Mouse (Mus musculus) neural tube, embryonic 14.5 days (tissue): ENCODE results near the gene Gna11. TPM values are rescaled to one million over a fixed set of nuclear protein-coding genes. Genes with fewer than 3 reads are reported as not detected.
A peak's percentile ranks its signal among the peaks of the same experiment; 100 is the strongest.

Source experiments
- ATAC-seq: fragments of 200-750 bp; cut with Nextera tagmentation; 2 replicates; pipeline ENCODE4 v1.8.0; 2017; ENCODE audit warnings: low read depth, mild to moderate bottlenecking, moderate TSS enrichment, moderate library complexity
- H3K27ac ChIP-seq: fragments of 300-500 bp; sonication (generic); 2 replicates; pipeline ENCODE4 v1.5.1; 2014; ENCODE audit warnings: low read depth, mild to moderate bottlenecking, control low read depth, low read length, moderate library complexity, mixed read lengths
- H3K27me3 ChIP-seq: fragments of 300-500 bp; sonication (generic); 2 replicates; pipeline ENCODE4 v1.6.1; 2014; ENCODE audit warnings: low read length; ENCODE audit not compliant: control insufficient read depth, insufficient read depth
- H3K36me3 ChIP-seq: fragments of 300-500 bp; sonication (generic); 2 replicates; pipeline ENCODE4 v1.6.1; 2014; ENCODE audit warnings: low read length, mixed read lengths; ENCODE audit not compliant: control insufficient read depth, insufficient read depth
- H3K4me1 ChIP-seq: fragments of 300-500 bp; sonication (generic); 2 replicates; pipeline ENCODE4 v1.6.1; 2014; ENCODE audit warnings: low read length; ENCODE audit not compliant: control insufficient read depth, insufficient read depth
- H3K4me2 ChIP-seq: fragments of 300-500 bp; sonication (generic); 2 replicates; pipeline ENCODE4 v1.6.1; 2014; ENCODE audit warnings: mild to moderate bottlenecking, low read depth, low read length, control low read depth
- H3K4me3 ChIP-seq: fragments of 300-500 bp; sonication (generic); 2 replicates; pipeline ENCODE4 v1.5.1; 2014; ENCODE audit warnings: low read depth, low read length, control low read depth, mixed read lengths
- H3K9ac ChIP-seq: fragments of 300-500 bp; sonication (generic); replicated peaks from 2 replicates; pipeline ENCODE4 v1.6.1; 2014; ENCODE audit warnings: low read depth, mild to moderate bottlenecking, control low read depth, low read length, mixed read lengths
- H3K9me3 ChIP-seq: fragments of 300-500 bp; sonication (generic); 2 replicates; pipeline ENCODE4 v1.6.1; 2016; ENCODE audit warnings: low read length; ENCODE audit not compliant: control insufficient read depth
- WGBS: fragments of 180-500 bp; shearing (Covaris S2); extraction: QIAGEN DNeasy Blood & Tissue Kit; methylation state at CpG from one replicate; pipeline ENCODE4 v1.1.7; 2014; 5-methylcytosine and 5-hydroxymethylcytosine counted together
- polyA plus RNA-seq: library from polyadenylated mRNA; unstranded; fragments of >200 nt; fragmentation: Nextera tagmentation; extraction: Ambion mirVana; gene quantifications from 2 replicates; pipeline ENCODE4 v1.2.1, GENCODE M21; 2014

The Gna11 gene
- polyA plus RNA-seq, 1 experiment from 2014 or later, result 89.8 TPM

GRCm38 (mm10) chr10:81488081-81488480 is 56.9 kb downstream of the Gna11 start:
- Histone ChIP-seq H3K4me2 (no peak overlapping the region), H3K4me3 (no peak overlapping the region), H3K36me3 (peaks cover 55% of the 10 kb centered on the region), H3K27ac (no peak overlapping the region), H3K4me1 (no peaks in the 10 kb centered on the region), H3K9me3 (no peaks in the 10 kb centered on the region), H3K9ac (no peak overlapping the region), H3K27me3 (no peaks in the 10 kb centered on the region)
- no peak for ATAC-seq
- 91% methylated on average over 11 of the region's 11 CpGs for WGBS

GRCm38 (mm10) chr10:81486496-81486895 is 58.5 kb downstream of the Gna11 start:
- H3K27me3 ChIP-seq, result peaks cover 2% of the 10 kb centered on the region; the same call in 1 of the 2 replicates
- H3K4me1 ChIP-seq, result no peaks in the 10 kb centered on the region
- no peak for ATAC-seq
- peaks cover 41% of the 10 kb centered on the region for H3K36me3 ChIP-seq
- H3K4me3 ChIP-seq, result no peak overlapping the region
- 86% methylated on average over 10 of the region's 10 CpGs for WGBS
- no peak overlapping the region for H3K9ac ChIP-seq
- H3K4me2 ChIP-seq, result no peak overlapping the region
- no peak overlapping the region for H3K27ac ChIP-seq
- H3K9me3 ChIP-seq, result no peaks in the 10 kb centered on the region

GRCm38 (mm10) chr10:81485479-81486018 is 59.4 kb downstream of the Gna11 start:
- Histone ChIP-seq H3K27ac (no peak overlapping the region), H3K9me3 (no peaks in the 10 kb centered on the region), H3K4me3 (no peak overlapping the region), H3K4me2 (no peak overlapping the region), H3K9ac (no peak overlapping the region), H3K4me1 (peaks cover 6% of the 10 kb centered on the region), H3K27me3 (peaks cover 3% of the 10 kb centered on the region; the same call in 1 of the 2 replicates), H3K36me3 (peaks cover 39% of the 10 kb centered on the region)
- 72% methylated on average over 7 of the region's 7 CpGs for WGBS
- ATAC-seq, result no peak

- ATAC-seq, result no peak
- peaks cover 11% of the 10 kb centered on the region for H3K4me1 ChIP-seq
- H3K36me3 ChIP-seq, result peaks cover 34% of the 10 kb centered on the region
- H3K27ac ChIP-seq, result no peak overlapping the region
- WGBS, result 12% methylated on average over 2 of the region's 2 CpGs
- H3K4me3 ChIP-seq, result no peak overlapping the region
- H3K4me2 ChIP-seq, result no peak overlapping the region
- peaks cover 3% of the 10 kb centered on the region; the same call in 1 of the 2 replicates for H3K27me3 ChIP-seq
- H3K9ac ChIP-seq, result no peak overlapping the region; the same call in 1 of the 2 replicates
- H3K9me3 ChIP-seq, result no peaks in the 10 kb centered on the region
These were observed 59.9 kb downstream of the Gna11 start for GRCm38 (mm10) chr10:81485060-81485449.

GRCm38 (mm10) chr10:81484441-81485059 is 60.4 kb downstream of the Gna11 start:
- 43% methylated on average over 6 of the region's 6 CpGs for WGBS
- no peak overlapping the region for H3K4me3 ChIP-seq
- no peak overlapping the region for H3K4me2 ChIP-seq
- no peak overlapping the region; the same call in 1 of the 2 replicates for H3K27ac ChIP-seq
- H3K36me3 ChIP-seq, result peaks cover 29% of the 10 kb centered on the region
- H3K4me1 ChIP-seq, result peaks cover 14% of the 10 kb centered on the region
- H3K27me3 ChIP-seq, result peaks cover 3% of the 10 kb centered on the region; the same call in 1 of the 2 replicates
- no peak overlapping the region; the same call in 1 of the 2 replicates for H3K9ac ChIP-seq
- no peak for ATAC-seq
- no peaks in the 10 kb centered on the region for H3K9me3 ChIP-seq

GRCm38 (mm10) chr10:81483983-81484382 is 61.0 kb downstream of the Gna11 start:
- WGBS, result 19% methylated on average over 9 of the region's 9 CpGs
- H3K27me3 ChIP-seq, result peaks cover 3% of the 10 kb centered on the region; the same call in 1 of the 2 replicates
- no peak overlapping the region for H3K4me2 ChIP-seq
- no peak overlapping the region for H3K4me3 ChIP-seq
- H3K9ac ChIP-seq, result no peak overlapping the region
- H3K4me1 ChIP-seq, result peaks cover 14% of the 10 kb centered on the region
- H3K9me3 ChIP-seq, result no peaks in the 10 kb centered on the region
- peak; percentile 14; the same call in 1 of the 2 replicates for ATAC-seq
- H3K27ac ChIP-seq, result no peak overlapping the region
- H3K36me3 ChIP-seq, result peaks cover 24% of the 10 kb centered on the region

GRCm38 (mm10) chr10:81482533-81482889 is 62.5 kb downstream of the Gna11 start, which contains the start of gene Celf5:
TSS of gene Celf5 (minus strand) at chr10:81482709.
- H3K9me3 ChIP-seq, result no peaks in the 10 kb centered on the region
- WGBS, result under 1% methylated on average over 35 of the region's 36 CpGs

GRCm38 (mm10) chr10:81481605-81482532 is 63.1 kb downstream of the Gna11 start:
- WGBS, result 2% methylated on average over 31 of the region's 35 CpGs
- Histone ChIP-seq H3K27ac (peak overlapping the region; percentile 81), H3K4me2 (peak overlapping the region; percentile 71), H3K27me3 (peaks cover 3% of the 10 kb centered on the region; the same call in 1 of the 2 replicates), H3K36me3 (peaks cover 5% of the 10 kb centered on the region), H3K4me1 (peaks cover 16% of the 10 kb centered on the region), H3K9ac (peak overlapping the region; percentile 83), H3K4me3 (peak overlapping the region; percentile 64), H3K9me3 (no peaks in the 10 kb centered on the region)
- ATAC-seq, result peak; percentile 38

More at GRCm38 (mm10) chr10:81482533-81482889, 62.5 kb downstream of the Gna11 start, which contains the start of gene Celf5:
- peaks cover 15% of the 10 kb centered on the region for H3K4me1 ChIP-seq
- H3K4me2 ChIP-seq, result peak within 1 kb of the TSS; percentile 71
- H3K27me3 ChIP-seq, result peaks cover 3% of the 10 kb centered on the region; the same call in 1 of the 2 replicates
- H3K36me3 ChIP-seq, result peaks cover 11% of the 10 kb centered on the region
- H3K27ac ChIP-seq, result peak within 1 kb of the TSS; percentile 81
- peak within 1 kb of the TSS; percentile 83 for H3K9ac ChIP-seq
- ATAC-seq, result peak; percentile 75
- H3K4me3 ChIP-seq, result peak within 1 kb of the TSS; percentile 64
